Mouse (Mus musculus): ENCODE data around the gene Dlg2.

DNA sequence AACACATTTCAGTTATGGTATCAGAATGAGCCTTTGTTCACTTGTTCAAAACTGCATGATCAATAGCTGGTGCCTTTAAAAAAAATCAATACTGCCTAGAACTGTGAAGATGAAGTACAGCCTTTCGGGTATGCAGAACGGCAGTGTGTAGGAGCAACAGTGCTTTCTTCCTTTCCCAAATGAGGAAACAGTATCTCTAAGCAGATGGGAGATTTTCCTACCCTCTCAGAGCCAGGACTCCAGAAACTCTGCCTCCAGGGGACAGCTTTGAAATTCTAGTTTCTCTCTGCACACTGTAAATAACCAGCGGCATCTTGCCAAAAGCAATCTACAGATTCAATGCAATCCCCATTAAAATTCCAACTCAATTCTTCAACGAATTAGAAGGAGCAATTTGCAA is 1801.2 kb downstream of the Dlg2 start:
- TF ChIP-seq POLR2A (IDR thresholded peaks at IDR 0.05; ENCODE audit: insufficient read depth, low read length) (no peak), EP300 (IDR thresholded peaks at IDR 0.05; ENCODE audit: insufficient read depth, low read depth, low read length) (no peak)

Data from ES-Bruce4 (cell line).